Mouse (Mus musculus): Measurements from ENCODE around the gene Gng7. TPM values are rescaled to one million over a fixed set of nuclear protein-coding genes. Genes with fewer than 3 reads are reported as not detected.

Gng7 gene
- polyA plus RNA-seq, 1 experiment: 0.63 TPM

GRCm38 (mm10) chr10:80931153-80931671 is 83.5 kb downstream of the Gng7 start:
- no peak for DNase-seq

GRCm38 (mm10) chr10:80930361-80931152 is 84.2 kb downstream of the Gng7 start:
- Histone ChIP-seq H3K36me3 (ENCODE audit: control insufficient read depth, insufficient read depth, low read length) (no peaks in the 10 kb centered on the region), H3K4me3 (ENCODE audit: control insufficient read depth, insufficient read depth, low read length) (peak overlapping the region; percentile 30), H3K27ac (ENCODE audit: control insufficient read depth, insufficient read depth, low read length) (no peak overlapping the region), H3K27me3 (ENCODE audit: control insufficient read depth, insufficient read depth, low read length) (peaks cover 12% of the 10 kb centered on the region; the same call in 1 of the 2 replicates), H3K4me1 (replicated peaks; ENCODE audit: control insufficient read depth, insufficient read depth, low read length) (peaks cover 41% of the 10 kb centered on the region)
- no peak for TF ChIP-seq POLR2A (IDR thresholded peaks at IDR 0.05; ENCODE audit: control insufficient read depth, extremely low read depth, insufficient read depth, low read length, poor library complexity)
- no peak for TF ChIP-seq CTCF (IDR thresholded peaks at IDR 0.05; ENCODE audit: borderline replicate concordance, control insufficient read depth, extremely low read depth, insufficient read depth, low read length, poor library complexity)
- WGBS: 2% methylated on average over 44 of the region's 45 CpGs
- peak; percentile 51 for DNase-seq

More at GRCm38 (mm10) chr10:80931153-80931671, 83.5 kb downstream of the Gng7 start:
- 23% methylated on average over 14 of the region's 14 CpGs for WGBS
- peak overlapping the region; percentile 30 for H3K4me3 ChIP-seq (ENCODE audit: control insufficient read depth, insufficient read depth, low read length)
- H3K27ac ChIP-seq (ENCODE audit: control insufficient read depth, insufficient read depth, low read length): no peak overlapping the region
- no peaks in the 10 kb centered on the region for H3K36me3 ChIP-seq (ENCODE audit: control insufficient read depth, insufficient read depth, low read length)
- peaks cover 12% of the 10 kb centered on the region; the same call in 1 of the 2 replicates for H3K27me3 ChIP-seq (ENCODE audit: control insufficient read depth, insufficient read depth, low read length)
- TF ChIP-seq POLR2A (IDR thresholded peaks at IDR 0.05; ENCODE audit: control insufficient read depth, extremely low read depth, insufficient read depth, low read length, poor library complexity) (no peak), CTCF (IDR thresholded peaks at IDR 0.05; ENCODE audit: borderline replicate concordance, control insufficient read depth, extremely low read depth, insufficient read depth, low read length, poor library complexity) (no peak)
- H3K4me1 ChIP-seq (replicated peaks; ENCODE audit: control insufficient read depth, insufficient read depth, low read length): peaks cover 41% of the 10 kb centered on the region

GRCm38 (mm10) chr10:80929299-80930226 is 85.2 kb downstream of the Gng7 start, which contains the start of gene Gadd45b:
Gene Gadd45b (plus strand): TSS chr10:80930073.
- peak within 1 kb of the TSS; percentile 61 for H3K4me3 ChIP-seq (ENCODE audit: control insufficient read depth, insufficient read depth, low read length)
- under 1% methylated on average over 56 of the region's 56 CpGs for WGBS
- H3K4me1 ChIP-seq (replicated peaks; ENCODE audit: control insufficient read depth, insufficient read depth, low read length): peaks cover 41% of the 10 kb centered on the region
- peaks cover 12% of the 10 kb centered on the region; the same call in 1 of the 2 replicates for H3K27me3 ChIP-seq (ENCODE audit: control insufficient read depth, insufficient read depth, low read length)
- peak within 1 kb of the TSS; percentile 14; the same call in 1 of the 2 replicates for H3K27ac ChIP-seq (ENCODE audit: control insufficient read depth, insufficient read depth, low read length)
- no peaks in the 10 kb centered on the region for H3K36me3 ChIP-seq (ENCODE audit: control insufficient read depth, insufficient read depth, low read length)
- peak; percentile 98 for DNase-seq
- TF ChIP-seq CTCF (IDR thresholded peaks at IDR 0.05; ENCODE audit: borderline replicate concordance, control insufficient read depth, extremely low read depth, insufficient read depth, low read length, poor library complexity) (no peak), POLR2A (IDR thresholded peaks at IDR 0.05; ENCODE audit: control insufficient read depth, extremely low read depth, insufficient read depth, low read length, poor library complexity) (peak; percentile 97)

DNA sequence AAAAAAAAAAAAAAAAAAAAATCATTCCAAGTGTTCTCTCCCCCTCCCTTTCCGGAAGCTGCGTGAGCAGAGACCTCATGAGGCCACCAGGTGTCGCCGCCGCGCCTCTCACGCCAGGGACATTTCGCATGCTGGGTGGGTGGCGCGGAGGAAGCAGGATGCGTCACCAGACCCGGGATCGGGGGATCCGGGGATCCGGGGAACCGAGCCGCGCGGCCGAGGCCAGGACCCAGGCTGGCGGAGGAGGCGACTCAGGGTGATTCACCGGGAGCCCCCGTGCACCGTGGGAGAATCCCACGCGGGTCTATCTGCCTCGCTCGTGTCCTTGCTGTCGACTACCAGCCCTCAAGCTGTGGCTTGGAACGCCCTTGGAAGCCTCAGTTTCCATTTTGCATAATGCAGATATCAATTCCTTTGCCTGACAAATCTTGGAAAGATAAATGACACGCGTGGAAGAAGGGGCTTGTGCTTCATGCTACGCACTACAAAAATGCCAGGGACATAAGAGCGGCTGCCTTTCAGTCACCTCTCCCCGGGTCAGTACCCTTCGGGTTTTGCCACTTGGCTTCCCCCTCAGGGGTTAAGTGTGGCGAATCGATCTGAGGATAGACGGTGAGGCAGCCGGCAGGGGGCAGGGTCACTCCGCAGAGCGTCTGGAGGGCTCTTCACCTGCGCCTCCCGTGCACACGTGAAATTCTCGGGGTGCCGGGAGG is 86.0 kb downstream of the Gng7 start:
- Histone ChIP-seq H3K27me3 (ENCODE audit: control insufficient read depth, insufficient read depth, low read length) (peaks cover 12% of the 10 kb centered on the region; the same call in 1 of the 2 replicates), H3K4me1 (replicated peaks; ENCODE audit: control insufficient read depth, insufficient read depth, low read length) (peaks cover 40% of the 10 kb centered on the region), H3K36me3 (ENCODE audit: control insufficient read depth, insufficient read depth, low read length) (no peaks in the 10 kb centered on the region), H3K27ac (ENCODE audit: control insufficient read depth, insufficient read depth, low read length) (no peak overlapping the region), H3K4me3 (ENCODE audit: control insufficient read depth, insufficient read depth, low read length) (peak overlapping the region; percentile 61)
- under 1% methylated on average over 48 of the region's 48 CpGs for WGBS
- DNase-seq: peak; percentile 90
- TF ChIP-seq POLR2A (IDR thresholded peaks at IDR 0.05; ENCODE audit: control insufficient read depth, extremely low read depth, insufficient read depth, low read length, poor library complexity): peak; percentile 6; the same call in 1 of the 2 replicates
- TF ChIP-seq CTCF (IDR thresholded peaks at IDR 0.05; ENCODE audit: borderline replicate concordance, control insufficient read depth, extremely low read depth, insufficient read depth, low read length, poor library complexity): peak; percentile 93

GRCm38 (mm10) chr10:80925472-80925871 is 89.3 kb downstream of the Gng7 start:
- H3K36me3 ChIP-seq (ENCODE audit: control insufficient read depth, insufficient read depth, low read length): no peaks in the 10 kb centered on the region
- no peaks in the 10 kb centered on the region for H3K27me3 ChIP-seq (ENCODE audit: control insufficient read depth, insufficient read depth, low read length)
- 79% methylated on average over 3 of the region's 3 CpGs for WGBS
- H3K27ac ChIP-seq (ENCODE audit: control insufficient read depth, insufficient read depth, low read length): no peak overlapping the region
- H3K4me3 ChIP-seq (ENCODE audit: control insufficient read depth, insufficient read depth, low read length): no peak overlapping the region
- TF ChIP-seq CTCF (IDR thresholded peaks at IDR 0.05; ENCODE audit: borderline replicate concordance, control insufficient read depth, extremely low read depth, insufficient read depth, low read length, poor library complexity): no peak
- no peak for TF ChIP-seq POLR2A (IDR thresholded peaks at IDR 0.05; ENCODE audit: control insufficient read depth, extremely low read depth, insufficient read depth, low read length, poor library complexity)
- DNase-seq: no peak
- peaks cover 32% of the 10 kb centered on the region for H3K4me1 ChIP-seq (replicated peaks; ENCODE audit: control insufficient read depth, insufficient read depth, low read length)
